Mouse (Mus musculus) adrenal gland (tissue): Measurements from ENCODE around the gene AI413582.

ENCODE experiments used
- intact Hi-C: fragments of 180-260 bp; cut with DNase I; formaldehyde crosslinking; loops from one replicate; pipeline ENCODE4 v1.15.1; 2025

Gene AI413582

DNA sequence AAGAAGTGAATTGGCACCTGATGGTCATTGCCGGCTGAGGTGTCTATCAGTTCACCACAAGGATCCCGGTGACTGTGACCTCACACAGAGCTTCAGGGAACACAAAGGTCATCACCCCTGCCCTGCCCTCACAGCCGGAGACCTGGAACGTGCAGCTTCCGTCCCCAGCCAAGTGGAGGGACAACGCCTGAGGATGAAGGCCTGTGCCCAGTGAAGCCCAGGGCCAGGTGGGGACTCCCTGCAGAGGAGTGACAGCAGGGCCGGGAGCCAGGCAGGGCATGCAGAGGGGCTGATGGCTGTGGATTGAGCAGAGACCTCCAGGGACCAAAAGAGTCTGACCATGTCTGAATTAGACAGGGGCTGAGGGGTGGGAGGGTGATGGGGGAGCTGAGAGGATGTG is 42.4 kb downstream of the AI413582 start:
- intact Hi-C loops = loop anchor here (10.0 kb wide), 1 partner anchor 488 kb away; no protein-coding TSS in a partner anchor

DNA sequence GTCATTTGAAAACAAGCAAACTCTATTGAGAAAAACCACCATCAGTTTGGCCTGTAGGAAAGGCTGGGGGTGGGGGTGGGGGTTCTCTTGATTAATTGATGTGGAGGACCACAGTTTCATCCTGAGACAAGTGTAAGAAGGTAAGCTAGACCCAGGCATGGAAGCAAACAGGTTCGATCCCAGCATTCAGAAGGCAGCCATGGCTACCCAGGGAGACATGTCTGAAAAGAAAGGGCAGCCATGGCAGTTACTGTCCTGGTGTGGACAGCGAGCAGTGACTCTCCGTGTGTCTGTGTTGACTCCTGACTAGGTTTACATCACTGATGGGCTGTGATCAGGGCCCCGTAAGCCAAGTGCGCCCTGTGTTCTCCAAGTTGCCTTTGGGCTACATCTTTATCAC is 44.3 kb downstream of the AI413582 start, which contains the start of gene Grm4:
Gene Grm4, minus strand, starts transcription at position 101 of the 400 bp plus-strand sequence.
- intact Hi-C loops = loop anchor here (10.0 kb wide), 1 partner anchor 487 kb away; no protein-coding TSS in a partner anchor

DNA sequence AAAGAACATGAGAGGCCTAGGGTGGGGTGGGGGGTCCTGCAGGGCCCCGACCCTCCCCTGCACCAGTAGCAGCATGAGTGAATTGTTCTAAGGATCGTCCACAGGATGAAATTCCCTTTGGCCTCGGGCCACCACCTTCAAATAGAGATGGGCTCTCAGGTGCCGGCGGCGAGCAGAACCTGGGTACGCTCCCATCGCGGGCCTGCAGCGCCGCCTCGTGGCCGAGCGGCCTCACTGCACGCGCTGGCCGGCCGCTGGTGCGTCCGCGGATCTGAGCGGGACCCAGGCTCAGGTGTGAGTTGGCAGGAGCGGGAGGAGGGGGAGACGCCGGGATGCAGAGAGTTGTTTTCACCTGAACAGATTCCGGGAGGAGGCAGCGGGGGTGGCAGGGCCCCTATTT is 45.0 kb downstream of the AI413582 start:
- intact Hi-C loops = loop anchor here (10.0 kb wide), 1 partner anchor 486 kb away; no protein-coding TSS in a partner anchor

DNA sequence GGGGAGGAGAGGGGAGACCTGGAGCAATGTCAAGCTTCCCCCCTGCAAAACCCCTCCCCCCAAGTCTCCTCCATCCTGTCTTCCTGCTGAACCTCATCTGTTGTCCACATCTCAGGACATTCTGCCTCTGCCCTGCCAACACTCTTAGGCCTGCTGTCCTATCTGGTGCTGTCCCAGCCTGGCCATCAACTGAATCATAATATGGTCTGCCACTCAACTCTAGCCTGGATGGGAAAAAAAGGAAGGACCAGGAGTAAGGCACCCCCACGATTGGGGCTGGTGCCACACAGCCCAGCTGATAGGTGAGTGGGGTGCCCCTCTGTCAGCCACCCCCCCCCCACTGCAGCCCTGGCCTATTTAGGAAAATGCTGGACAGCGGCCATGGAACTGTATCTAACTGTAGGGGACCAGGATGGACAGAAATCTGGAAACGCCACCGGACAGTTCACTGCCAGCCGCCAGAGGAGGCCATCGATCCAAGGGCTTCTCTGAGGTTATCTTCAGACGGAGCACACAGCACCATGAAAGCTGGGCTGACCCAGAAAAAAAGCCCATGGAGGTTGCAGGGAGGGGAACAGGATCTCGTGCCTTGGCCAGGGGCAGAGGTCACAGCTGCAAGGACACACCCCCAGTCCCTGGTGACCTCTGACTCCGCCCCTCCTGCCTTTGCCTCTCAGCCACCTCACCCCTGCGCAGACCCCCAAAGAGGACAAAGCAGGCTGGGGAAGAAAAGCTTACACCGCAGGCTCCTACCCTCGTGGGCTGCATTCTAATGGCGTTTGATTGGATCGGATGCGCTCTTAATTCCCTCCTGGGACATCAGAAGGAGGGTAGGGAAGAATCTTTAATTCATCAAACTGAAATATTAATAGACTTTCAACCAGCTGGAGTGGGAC is 46.6 kb downstream of the AI413582 start:
- intact Hi-C loops = loop anchor here (5.0 to 10.0 kb wide), 2 partner anchors 307 to 384 kb away; partner anchors contain the start of gene Uqcc2

DNA sequence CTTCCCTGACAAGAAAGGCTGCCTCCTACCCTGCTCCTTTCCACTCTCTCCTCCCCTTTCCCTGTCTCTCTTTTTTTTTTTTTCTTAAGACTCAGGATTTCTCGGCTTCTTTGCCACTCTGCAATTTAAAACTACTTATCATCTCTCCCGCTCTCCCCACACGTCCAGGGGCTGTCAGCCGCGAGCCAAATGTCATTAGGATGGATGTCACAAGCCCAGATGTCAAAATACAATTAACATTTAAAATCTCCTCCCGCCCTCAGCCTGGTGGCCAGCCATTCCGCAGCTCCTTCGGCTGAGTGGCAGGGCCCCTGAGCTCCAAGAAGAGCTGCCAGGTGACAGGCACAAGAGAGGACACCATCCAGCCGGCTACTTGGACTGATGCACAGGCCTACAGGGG is 47.3 kb downstream of the AI413582 start:
- intact Hi-C loops = loop anchor here (5.0 to 10.0 kb wide), 2 partner anchors 306 to 383 kb away; partner anchors contain the start of gene Uqcc2

DNA sequence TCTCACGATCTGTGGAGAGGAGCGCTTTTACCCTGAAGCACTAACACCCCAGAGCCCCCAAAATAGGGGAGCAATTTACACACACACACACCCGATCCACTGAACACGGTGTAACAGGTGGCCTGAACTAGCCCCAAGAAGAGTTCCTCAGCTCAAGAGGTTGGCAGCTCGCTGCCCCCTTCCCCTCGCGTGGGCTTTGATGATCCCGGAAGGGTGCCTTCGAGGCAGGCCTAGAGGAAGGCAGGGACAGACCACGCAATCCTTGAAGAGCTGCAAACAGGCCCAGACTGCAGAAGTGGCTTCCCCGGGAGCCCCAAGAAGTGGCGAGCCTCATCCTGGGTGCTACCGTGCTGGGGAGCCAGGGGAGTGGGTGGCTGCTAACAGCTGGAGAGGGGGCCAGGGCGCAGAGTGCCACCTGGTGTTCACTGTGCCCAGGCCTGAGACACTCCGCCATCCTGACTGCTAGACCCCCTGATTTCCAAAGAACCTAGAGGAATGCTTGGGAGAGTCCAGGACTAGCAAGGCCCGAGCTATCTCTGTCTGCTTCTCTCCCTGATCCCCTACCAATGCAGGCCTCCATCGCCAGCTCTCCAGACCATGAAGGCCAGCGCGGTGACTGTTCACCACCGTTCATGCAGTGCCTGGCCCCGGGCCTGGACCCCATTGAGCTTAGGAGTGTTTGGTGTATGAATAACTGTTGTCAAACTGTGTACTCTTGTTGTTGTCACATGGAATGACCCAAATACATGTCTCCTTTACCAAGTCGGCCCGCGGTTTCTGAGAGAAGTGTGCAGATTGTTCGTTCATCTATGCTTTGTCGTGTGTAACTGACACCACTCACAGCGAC is 51.4 kb downstream of the AI413582 start:
- intact Hi-C loops = loop anchor here (10.0 kb wide), 1 partner anchor 379 kb away; the partner anchor contains the start of gene Uqcc2
